Mouse (Mus musculus) CH12F3 (cell line): ENCODE results near the gene Rab44.
"Not testable (repeated sequence)": the region's sequence is repeated elsewhere in the genome, so short reads cannot be mapped to it uniquely, and the experiment has no call there.

ENCODE experiments used
- in situ Hi-C: fragments of 300-500 bp; cut with MboI; formaldehyde crosslinking; loops from 2 replicates; pipeline ENCODE4 v1.14.3; 2020; ENCODE audit warnings: low sequenced_read_pairs

Gene Rab44

DNA sequence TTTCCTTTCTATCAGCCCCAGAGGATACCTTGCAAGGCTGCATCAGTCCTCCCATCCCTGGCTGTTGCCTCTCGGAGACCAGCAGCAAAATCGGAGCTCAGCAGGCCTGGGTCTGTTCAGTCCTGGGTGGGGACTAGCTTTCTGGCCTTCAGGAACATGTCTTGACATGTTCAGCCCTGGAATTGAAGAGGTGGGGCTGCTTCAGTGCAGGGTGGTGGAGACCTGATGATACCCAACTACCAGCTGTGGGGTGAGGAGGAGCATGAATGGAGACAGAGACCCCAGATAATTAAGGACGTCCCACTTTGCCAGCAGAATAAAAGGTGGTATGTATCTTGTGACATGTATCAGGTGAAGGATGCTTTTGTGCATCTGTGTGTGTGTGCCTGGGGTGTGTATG lies 23.2 kb upstream of the Rab44 start, which contains the start of gene Cdkn1a:
TSS of gene Cdkn1a (plus strand) at position 201 of the 400 bp plus-strand sequence.
- in situ Hi-C loops, result loop anchor here (10.0 kb wide), 1 partner anchor 46 kb away; no protein-coding TSS in a partner anchor

DNA sequence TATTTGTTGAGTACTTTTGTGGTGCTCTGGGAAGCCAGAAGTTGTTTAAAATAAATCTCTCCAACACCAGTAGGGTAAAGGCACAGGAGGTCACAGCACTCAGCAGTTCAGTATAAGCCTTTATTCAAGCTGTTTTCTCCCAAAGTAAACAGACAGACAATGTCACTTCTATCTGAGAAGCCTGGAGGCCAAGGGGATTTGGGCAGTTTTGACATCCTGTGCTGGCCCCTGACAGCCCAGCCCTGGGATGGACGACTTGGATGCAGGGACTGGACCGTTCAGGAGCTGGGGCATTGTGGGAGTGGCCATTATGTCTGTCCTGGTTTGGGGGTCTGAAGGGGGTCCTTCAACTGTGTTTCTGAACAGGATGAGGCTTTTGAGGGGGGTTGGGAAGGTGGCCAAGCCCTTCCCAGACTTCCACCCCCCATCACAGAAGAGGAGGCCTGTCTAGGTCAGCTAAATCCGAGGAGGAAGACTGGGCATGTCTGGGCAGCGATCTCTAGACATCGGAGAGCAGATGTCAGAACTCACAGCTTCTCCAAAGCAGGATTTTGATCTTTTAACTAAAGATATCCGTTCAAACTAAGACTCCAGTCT lies 22.5 kb upstream of the Rab44 start:
- in situ Hi-C loops, result loop anchor here (10.0 kb wide), 1 partner anchor 47 kb away; no protein-coding TSS in a partner anchor

DNA sequence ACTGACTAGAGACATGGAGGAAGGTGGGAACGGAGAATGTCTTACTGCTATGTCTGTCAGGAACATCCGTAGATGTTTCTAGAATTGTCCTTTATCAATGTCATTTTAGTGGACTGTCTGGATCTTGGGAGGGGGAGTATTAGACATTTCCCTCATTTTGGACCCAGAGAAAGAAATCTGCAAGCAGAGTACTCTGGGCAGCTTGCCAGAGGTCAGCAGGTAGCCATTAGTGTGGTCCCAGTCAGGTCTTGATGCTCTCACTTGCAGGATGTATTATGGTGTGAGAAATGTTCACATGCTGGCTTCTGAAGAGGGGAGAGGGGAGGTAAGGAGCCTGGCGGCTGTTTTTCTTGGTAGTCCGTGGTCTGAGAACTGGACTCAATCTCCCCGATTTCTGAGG lies 21.4 kb upstream of the Rab44 start:
- in situ Hi-C loops, result loop anchor here (10.0 kb wide), 1 partner anchor 48 kb away; no protein-coding TSS in a partner anchor

DNA sequence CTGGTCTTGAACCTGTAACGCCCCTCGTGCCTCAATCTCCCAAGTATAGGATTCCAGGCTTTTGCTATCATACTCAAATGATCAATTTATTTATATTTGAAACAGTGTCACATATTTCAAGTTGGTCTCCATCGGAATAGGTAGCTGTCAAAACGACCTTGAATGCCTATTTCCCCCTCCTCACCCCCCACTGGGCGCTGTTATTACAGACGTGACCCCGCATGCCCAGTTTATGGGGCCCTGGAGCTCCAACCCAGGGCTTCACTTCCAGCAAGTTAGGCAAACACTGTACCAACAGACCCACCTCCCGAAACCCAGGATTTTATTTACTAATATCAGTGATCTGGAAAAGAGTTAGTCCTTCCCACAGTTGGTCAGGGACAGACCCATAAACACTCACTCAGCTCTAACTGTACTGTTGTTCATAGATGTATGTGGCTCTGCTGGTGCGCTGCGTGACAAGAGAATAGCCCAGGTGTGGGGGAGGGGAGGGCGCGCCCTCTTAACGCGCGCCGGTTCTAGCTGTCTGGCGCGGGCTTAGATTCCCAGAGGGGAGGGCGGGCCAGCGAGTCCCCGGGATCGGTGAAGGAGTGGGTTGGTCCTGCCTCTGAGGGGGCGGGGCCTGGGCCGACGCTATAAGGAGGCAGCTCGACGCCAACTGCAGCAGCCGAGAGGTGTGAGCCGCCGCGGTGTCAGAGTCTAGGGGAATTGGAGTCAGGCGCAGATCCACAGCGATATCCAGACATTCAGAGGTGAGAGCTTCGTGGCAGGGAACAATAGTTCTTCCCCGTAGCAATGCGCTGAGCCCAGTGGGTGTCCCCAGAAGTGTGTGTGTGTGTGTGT lies 20.6 kb upstream of the Rab44 start:
- in situ Hi-C loops, result loop anchor here (10.0 kb wide), 1 partner anchor 49 kb away; no protein-coding TSS in a partner anchor

DNA sequence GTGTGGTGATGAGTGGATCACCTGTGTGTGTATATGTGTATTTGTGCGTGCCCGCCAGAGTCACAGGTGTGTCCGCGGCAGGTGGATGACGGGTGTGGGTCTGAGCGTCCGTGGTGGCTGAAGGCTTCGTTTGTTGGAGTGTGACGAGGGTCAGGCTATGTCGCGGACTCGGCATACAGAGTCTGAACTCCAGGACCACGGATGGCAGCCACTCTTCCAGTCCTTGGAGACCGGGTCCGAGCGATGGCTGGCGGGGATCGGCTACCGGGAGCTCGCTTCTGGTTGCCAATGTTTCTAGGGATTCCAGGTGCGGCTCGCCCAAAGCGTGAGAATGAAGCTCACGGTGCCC lies 20.0 kb upstream of the Rab44 start:
- in situ Hi-C loops, result loop anchor here (10.0 kb wide), 1 partner anchor 49 kb away; no protein-coding TSS in a partner anchor

DNA sequence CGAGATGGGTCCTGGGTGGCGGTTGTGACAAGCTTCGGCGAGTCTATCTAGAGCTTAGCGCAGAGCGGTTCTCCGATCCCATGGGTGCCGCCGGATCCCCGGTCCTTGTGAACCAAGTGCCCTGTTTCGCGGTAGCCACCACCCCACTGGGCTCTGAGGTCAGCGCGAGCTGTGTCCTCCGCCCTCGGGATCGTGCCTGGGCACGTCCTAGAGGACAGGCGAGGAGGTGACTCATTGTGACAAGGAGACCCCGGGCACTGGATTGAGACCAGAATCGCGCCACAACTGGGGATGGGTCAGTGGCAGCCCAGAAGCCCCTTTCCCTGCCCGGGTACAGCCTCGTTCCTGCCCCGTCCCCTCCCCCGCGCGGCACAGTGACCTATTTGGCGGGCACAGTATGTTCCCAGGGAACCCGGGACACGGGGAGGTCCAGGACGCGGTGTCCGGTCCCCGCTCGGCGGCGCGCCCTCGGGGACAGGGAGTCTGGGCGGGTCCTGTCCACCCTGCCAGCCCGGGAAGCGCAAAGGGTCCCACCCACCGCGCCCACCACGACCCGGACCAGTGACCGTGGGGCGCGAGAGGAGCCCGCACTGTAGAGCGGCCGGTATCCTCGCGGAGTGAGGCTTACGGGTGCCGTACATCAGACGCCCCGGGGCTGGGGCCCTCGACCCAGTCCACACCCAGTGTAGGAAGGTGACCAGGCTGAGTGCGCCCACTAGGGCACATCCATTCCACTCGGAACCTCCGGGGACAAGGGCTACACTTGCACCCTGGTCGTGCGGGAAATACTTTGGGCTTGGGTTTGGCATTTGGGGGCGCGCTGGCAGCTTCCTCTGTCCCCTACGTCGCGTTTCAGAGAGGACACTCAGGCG lies 19.4 kb upstream of the Rab44 start:
- in situ Hi-C loops, result loop anchor here (10.0 kb wide), 1 partner anchor 50 kb away; no protein-coding TSS in a partner anchor

DNA sequence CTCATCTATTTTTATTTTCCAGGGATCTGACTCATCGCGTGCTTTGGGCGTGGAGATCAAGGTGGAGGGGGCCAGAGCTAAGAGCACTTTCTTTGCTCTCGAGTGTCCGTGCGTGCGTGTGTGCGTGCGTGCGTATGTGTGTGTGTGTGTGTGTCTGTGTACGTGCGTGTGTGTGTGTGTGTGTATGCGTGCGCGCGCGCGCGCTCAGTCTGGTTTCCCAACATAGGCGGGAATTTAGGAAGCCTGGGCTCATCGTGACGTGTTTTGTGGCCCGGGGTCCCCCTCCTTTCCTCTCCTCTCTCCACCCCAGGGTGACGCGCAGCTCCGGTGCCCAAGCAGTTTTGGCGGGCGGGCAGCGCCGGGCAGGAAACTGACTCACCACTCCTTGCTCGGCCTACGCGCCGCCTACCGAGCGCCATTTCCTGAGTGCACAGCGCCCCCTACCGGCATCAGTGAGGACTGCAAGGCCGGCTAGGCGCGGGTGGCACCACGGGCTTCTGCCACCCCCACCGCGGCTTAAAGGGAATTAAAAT lies 18.7 kb upstream of the Rab44 start:
- in situ Hi-C loops, result loop anchor here (10.0 kb wide), 1 partner anchor 50 kb away; no protein-coding TSS in a partner anchor

DNA sequence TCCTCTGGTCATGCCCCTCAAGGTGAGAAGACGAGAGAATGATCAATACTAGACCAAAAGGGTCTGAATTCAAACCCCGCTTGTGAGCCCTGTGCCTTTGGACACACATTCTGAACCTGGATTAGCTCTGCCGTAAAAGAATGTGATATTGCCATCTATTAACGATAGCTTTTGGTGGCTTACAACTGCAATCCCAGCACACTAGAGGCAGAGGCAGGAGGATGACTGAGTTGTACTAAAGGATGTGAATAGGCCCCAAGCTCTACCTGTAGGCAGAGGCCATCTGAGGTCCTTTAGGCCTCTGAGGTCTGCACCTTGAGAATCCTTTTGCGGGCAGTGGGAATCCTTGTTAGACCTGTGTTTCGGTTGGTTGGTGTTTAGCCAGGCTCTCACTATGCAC lies 17.7 kb upstream of the Rab44 start:
- in situ Hi-C loops, result loop anchor here (10.0 kb wide), 1 partner anchor 51 kb away; no protein-coding TSS in a partner anchor

DNA sequence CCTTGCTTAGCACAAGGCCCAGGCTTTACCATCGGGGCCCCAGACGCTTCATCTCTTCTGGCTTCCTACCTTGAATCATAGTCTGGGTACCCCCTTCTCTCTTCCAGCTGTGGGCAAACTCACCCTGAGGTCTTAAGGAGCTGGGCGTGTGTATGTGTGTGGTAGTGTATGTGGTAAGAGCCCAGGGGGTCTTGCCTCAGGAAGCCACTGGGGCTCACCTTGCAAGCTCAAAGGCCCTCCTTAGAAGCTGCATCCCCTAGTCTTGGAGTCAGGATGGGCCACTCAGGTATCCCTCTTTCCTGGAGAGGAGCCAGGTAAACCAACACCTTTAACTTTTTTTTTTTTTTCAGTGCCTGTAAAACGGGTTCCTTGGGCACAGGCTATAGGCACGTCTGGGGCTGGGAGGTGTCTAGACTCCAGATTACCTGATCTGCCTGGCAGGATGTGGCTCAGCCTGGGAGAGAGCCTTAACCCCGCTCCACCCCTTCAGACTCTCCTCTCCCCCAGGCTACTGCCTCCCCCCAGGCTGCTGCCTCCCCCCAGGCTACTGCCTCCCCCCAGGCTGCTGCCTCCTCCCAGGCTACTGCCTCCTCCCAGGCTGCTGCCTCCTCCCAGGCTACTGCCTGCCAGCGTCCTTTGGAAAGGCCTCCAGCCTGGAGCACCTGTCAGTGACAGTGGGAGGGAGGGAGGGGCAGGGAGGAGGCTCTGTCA lies 16.9 kb upstream of the Rab44 start:
- in situ Hi-C loops, result loop anchor here (10.0 kb wide), 1 partner anchor 52 kb away; no protein-coding TSS in a partner anchor

DNA sequence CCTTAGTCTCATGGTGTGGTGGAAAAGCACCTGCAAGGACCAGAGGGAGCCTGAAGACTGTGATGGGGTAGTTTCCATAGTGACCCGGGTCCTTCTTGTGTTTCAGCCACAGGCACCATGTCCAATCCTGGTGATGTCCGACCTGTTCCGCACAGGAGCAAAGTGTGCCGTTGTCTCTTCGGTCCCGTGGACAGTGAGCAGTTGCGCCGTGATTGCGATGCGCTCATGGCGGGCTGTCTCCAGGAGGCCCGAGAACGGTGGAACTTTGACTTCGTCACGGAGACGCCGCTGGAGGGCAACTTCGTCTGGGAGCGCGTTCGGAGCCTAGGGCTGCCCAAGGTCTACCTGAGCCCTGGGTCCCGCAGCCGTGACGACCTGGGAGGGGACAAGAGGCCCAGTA lies 15.7 kb upstream of the Rab44 start:
- in situ Hi-C loops, result loop anchor here (10.0 kb wide), 1 partner anchor 53 kb away; no protein-coding TSS in a partner anchor

DNA sequence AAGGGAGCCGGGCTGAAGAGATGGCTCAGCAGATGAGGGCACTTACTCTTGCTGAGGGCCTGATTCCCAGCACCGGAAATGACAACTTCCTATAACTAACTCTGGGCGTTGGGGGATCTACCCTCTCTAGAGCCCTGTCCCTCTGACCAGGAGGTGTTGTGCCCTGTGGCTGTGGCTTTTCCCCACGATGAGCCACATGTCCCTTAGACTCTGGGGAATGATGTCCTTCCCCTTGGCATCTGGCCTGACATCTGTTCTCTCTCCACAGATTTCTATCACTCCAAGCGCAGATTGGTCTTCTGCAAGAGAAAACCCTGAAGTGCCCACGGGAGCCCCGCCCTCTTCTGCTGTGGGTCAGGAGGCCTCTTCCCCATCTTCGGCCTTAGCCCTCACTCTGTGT lies 14.9 kb upstream of the Rab44 start:
- in situ Hi-C loops, result loop anchor here (10.0 kb wide), 1 partner anchor 54 kb away; no protein-coding TSS in a partner anchor

DNA sequence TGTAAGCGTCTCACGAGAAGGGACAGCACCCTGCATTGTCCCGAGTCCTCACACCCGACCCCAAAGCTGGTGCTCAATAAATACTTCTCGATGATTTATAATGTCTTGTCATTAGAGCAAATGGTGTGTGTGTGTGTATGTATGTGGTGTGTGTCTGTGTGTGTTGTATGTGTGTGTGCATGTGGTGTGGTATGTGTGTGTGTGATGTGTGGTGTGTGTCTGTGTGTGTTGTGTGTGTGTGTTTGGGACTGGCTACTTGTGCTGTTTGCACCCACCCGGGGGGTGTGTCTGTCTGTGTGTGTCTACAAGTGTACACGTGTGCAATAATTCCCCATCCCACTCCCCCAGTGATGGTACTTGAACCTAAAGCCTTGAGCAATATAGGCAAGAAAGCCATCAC lies 13.3 kb upstream of the Rab44 start:
- in situ Hi-C loops, result no loop called here

DNA sequence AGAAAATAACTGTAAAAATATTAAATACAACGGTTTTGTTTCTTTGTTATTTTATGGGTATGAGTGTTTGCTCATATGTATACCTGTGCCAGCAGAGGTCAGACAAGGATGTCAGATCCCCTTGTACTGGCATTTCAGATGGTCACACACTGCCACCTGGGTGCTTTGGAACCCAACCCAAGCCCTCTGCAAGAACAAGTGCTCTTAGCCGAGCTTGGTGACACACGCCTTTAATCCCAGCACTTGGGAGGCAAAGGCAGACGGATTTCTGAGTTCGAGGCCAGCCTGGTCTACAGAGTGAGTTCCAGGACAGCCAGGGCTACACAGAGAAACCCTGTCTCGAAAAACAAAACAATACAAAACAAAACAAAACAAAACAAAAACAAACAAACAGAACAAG lies 3.6 kb upstream of the Rab44 start:
- in situ Hi-C loops, result not testable (repeated sequence)

DNA sequence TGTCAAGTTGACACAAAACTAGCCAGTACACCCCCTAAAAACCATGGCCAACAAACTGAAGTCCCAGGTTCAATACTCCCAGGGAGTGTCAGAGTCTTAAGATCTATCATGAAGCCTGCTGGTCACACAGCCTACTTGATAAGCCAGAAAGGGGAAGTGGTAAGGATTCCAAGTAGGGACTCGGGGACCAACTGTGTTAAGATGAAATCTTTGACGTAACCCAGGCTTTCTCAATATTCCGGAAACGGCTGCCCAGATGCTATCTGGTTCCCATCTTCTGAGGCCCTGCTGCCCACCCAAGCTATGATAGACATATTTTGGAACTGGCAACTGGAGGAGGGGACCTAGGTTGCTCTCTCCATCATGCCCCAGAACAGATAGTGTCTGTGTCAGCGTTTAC lies 2.6 kb upstream of the Rab44 start:
- in situ Hi-C loops, result no loop called here

DNA sequence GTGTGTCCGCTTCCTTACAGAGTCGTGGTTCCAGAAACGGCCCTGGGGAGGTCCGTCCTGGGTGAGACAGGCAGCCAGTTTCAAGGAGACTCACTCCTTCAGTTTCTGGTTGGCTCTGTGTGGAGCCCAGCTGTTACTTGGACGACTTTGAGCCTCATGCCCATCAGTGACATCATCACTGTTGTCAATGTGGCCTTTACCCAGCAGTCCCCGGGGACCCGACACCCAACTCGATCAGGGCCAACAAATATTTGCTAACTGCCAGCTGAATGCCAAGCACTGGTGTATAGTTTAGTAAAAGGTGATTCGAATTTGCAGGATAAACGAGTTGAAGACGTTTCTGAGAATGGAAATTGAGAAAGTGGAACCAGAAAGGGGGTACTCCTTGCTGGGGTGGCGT lies 2.1 kb downstream of the Rab44 start:
- in situ Hi-C loops, result no loop called here

DNA sequence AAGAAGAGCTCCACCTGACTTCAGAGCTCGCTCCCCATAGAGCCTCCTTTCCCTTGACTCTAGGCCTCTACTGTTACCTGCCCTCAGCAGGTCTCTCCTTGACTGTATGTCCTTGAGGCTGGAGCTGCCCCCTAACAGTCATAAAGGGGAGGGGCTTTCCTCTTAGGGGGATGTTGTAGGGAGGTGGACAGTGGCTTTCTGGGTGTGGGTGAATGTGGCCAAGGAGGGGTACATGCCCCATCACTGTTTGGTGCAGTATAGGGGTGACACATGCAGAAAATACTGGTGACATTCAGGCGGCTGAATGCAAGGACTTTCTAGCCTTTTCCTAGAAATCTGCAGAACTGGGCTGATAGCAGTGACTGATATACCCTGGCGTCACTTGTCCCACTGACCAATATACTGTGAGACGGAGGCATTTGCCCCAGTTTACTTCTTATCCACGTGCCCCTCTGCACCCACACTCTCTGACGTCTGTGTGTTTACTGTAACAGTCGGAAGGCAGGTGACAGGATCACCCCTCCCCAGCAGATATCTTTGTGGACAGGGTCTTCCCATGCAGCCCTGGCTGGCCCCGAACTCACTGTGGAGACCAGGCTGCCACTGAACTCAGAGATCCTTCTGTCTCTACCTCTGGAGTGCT lies 3.2 kb downstream of the Rab44 start:
- in situ Hi-C loops, result no loop called here

DNA sequence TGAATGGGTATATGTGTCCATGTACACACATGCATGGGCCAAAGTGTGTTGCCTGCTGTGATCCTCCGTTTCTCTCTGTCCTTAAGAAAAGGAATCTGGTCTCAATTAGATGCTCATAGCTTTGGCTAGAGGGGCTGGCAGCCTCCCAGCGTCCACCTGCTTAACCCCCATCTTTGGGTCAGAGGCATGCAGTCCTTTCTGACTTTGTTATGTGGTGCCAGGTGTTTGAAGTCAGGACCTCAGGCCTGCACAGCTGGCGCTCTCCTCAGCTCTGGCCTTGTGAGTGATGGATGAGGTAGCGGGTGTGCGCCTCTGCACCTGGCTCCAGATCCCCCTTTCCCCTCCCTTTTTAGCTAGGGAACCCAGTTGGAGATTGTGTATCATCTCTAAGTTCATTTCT lies 4.1 kb downstream of the Rab44 start:
- in situ Hi-C loops, result no loop called here

DNA sequence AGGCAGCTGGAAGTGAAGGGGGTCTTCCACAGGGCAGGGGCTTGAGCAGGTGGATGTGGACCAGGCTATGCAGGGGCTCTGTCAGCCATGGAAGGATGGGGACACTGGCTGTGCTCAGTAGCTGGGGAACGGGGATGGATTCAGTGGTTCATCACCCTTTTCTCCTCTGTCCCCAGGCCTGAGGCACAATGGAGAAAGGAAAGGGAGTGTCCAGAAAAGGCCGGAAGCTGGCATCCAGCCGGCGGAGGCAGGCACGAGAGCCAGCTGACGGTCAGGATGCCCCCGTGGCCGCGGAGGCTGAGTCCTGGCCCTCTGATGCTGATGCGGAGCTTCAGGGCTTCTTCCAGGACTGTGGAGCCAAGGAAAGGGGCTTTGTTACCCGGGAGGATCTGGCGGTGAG lies 6.7 kb downstream of the Rab44 start:
- in situ Hi-C loops, result no loop called here

DNA sequence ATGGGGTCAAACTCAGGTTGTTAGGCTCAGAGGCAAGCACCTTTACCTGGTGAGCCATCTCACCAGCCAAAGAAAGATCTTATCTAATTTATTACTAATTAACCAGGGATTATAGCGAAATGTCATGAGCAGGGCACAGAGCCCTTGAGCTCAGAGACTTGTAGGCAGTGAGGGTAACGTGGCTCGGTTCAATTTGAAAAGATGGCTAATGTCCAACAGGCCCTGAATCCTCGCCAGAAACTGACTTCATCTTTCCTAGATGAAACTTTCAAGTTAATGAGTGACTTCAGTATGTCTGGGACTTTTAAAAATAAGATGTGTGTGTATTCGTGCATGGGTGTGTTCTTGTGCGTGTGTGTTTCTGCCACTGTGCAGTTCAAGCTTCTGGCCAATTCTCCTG lies 8.9 kb downstream of the Rab44 start:
- in situ Hi-C loops, result no loop called here
